In genomic region chr3:34647688-34648087, GRCm38 (mm10) we compare ENCODE assay signal across 10 mouse cellular contexts. TPM values are rescaled to one million over a fixed set of nuclear protein-coding genes. Genes with fewer than 3 reads are reported as not detected.
A peak's percentile ranks its signal among the peaks of the same experiment; 100 is the strongest.
DNase-seq lines count a peak whose midpoint lies in the region; ATAC-seq lines count a peak whose summit lies in the region.
"Had no signal": no experiment of that assay in that cellular context is flagged by ENCODE, and none has a peak within 500 bp of the region (broad histone marks: within the 10 kb centered on the region; RNA-seq: fewer than 3 reads in every experiment).

No protein-coding gene starts in this region.

- 2% methylated on average over 14 of the region's 14 CpGs for WGBS in large intestine, adult 2 months

- ATAC-seq in inflammation-experienced regulatory T-cells, adult 6 months, result no peak

- intact Hi-C loops in gastrocnemius, postnatal 14 days (cut with DNase I; ENCODE audit: low total_unique reads), result loop anchor here (2.0 kb wide), 2 partner anchors 455 to 835 kb away; no protein-coding TSS in a partner anchor

- DNase-seq in A20 (ENCODE audit: low read depth, low spot score), result peak; percentile 41
- peak; percentile 88 for DNase-seq in ES-CJ7 (ENCODE audit: low read depth, low spot score)
- peak; percentile 81 to 89 for DNase-seq in cerebellum, postnatal 25 days
- peak; percentile 73 for DNase-seq in gastrocnemius, postnatal 14 days
- peak; percentile 29 for DNase-seq in large intestine, adult 2 months (ENCODE audit: low read depth, low spot score)
- peak; percentile 90 for DNase-seq in lung, postnatal 36 days
- DNase-seq in right cerebral cortex, postnatal 4 days, result peak; percentile 96

RNA-seq across cellular contexts. Expression of gene Sox2, which starts 2.5 kb away (rescaled TPM):
- total RNA-seq in gastrocnemius, postnatal 14 days (2021), result under 1 TPM in 1 of 2 experiments, not detected in 1; 0.39 TPM
- polyA plus RNA-seq in large intestine, adult 2 months (2012; rRNA removed), result 0.04 TPM in 1 of 2 replicates, not detected in the other
- not detected for polyA plus RNA-seq in inflammation-experienced regulatory T-cells, adult 6 months (2017; shearing (Covaris generic))
- total RNA-seq: neutrophil, adult 5-6 weeks had no signal
- polyA plus RNA-seq: gonadal fat pad, adult 2 months had no signal

Comparison
In these comparisons a context has a peak if more than half of its experiments do, and no peak if none do; other contexts are left out.
1. DNase-seq: peak in every context shown above with its lines; median percentile 96 in right cerebral cortex, postnatal 4 days; 90 in lung, postnatal 36 days; 88 in ES-CJ7; 85 in cerebellum, postnatal 25 days; 73 in gastrocnemius, postnatal 14 days; 41 in A20; 29 in large intestine, adult 2 months.